Mouse (Mus musculus): Measurements from ENCODE around the gene Cacybp. TPM values are rescaled to one million over a fixed set of nuclear protein-coding genes. Genes with fewer than 3 reads are reported as not detected.

The Cacybp gene
- polyA plus RNA-seq, 1 experiment from 2014 or later = 182 TPM

DNA sequence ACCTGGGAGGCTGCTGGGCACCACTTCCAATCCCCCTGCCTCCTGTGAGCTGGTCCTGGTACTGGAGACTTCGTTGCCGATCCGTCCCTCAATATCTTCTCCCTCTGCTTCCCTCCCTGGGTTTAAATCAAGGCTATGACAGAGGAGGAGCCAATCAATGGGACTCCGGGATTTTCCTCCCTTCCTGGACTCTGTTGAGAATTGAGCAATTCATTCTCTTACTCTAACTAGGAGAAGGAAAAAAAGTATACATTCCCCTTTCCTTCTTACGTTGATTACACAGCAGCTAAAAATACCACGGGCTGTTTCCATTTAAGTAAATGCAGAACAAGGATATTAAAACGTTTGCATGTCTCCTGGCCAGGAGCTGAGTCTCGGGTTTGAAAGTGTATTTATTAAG, 59.2 kb downstream of the Cacybp start, which contains the start of gene Tnn:
TSS of gene Tnn (minus strand) at position 101 of the 400 bp plus-strand sequence.
- no peaks in the 10 kb centered on the region for H3K36me3 ChIP-seq
- H3K9ac ChIP-seq = no peak within 1 kb of the TSS
- WGBS = 37% methylated on average over 8 of the region's 8 CpGs
- no peak within 1 kb of the TSS for H3K4me3 ChIP-seq
- H3K4me1 ChIP-seq = peaks cover 9% of the 10 kb centered on the region
- H3K9me3 ChIP-seq = no peaks in the 10 kb centered on the region
- no peak for ATAC-seq (ENCODE audit: insufficient number of reproducible peaks, low FRiP score, low TSS enrichment, low read depth)
- H3K27ac ChIP-seq = peak within 1 kb of the TSS; percentile 65
- H3K4me2 ChIP-seq = no peak within 1 kb of the TSS
- no peaks in the 10 kb centered on the region for H3K27me3 ChIP-seq

Other genes starting within 250 kb of the Cacybp start
- gene 4930523C07Rik, start 168.5 kb downstream of the Cacybp start, polyA plus RNA-seq (2015; fragmentation: Nextera tagmentation; extraction: Ambion mirVana) = 19.5 and 28.8 TPM in 2 replicates
- gene Tnn, start 59.3 kb downstream of the Cacybp start, polyA plus RNA-seq (2015; fragmentation: Nextera tagmentation; extraction: Ambion mirVana) = 7.5 and 10.1 TPM in 2 replicates
- 213 and 240 TPM in 2 replicates for gene Mrps14, start 17.7 kb downstream of the Cacybp start, polyA plus RNA-seq (2015; fragmentation: Nextera tagmentation; extraction: Ambion mirVana)

Data from limb, embryonic 15.5 days (tissue).